8 mouse cellular contexts compared by ENCODE assay signal in the genomic region with DNA sequence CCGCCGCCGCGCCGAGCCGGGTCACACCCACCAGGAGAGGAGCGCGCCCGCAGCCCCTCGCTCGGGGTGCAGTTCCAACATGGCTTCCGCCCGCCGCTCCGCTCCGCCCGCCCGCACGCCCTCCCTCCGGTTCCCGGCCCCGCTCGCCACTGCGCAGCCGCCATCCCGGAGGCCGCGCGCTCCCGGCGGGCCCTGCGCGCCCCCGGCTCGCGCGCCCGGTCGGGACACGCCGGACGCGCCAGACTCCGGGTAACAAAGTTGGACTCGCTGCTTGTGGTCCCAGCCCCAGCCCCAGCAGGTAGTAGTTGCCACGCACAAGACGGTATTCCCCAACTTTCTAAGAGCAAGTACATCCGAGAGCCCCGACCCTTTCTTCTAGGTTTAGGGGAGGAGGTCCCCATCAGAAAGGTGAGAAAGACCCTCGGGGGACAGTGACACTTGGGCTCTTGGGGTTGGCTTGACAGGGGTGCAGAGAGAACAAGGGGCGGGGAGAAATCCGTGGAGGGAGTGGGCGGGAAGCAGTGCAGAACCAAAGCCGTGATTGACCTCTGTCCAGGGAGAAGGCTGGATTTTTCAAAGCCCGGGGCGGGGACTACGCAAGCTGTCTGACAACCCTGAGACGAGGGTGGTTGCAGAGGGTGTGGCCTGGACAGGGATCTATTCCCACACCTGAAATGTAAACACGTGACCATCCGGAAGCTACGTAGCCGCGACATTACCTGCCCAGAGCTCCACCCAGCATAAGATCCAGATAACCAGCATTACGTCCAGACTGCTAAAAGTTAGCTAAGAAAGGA. TPM values are rescaled to one million over a fixed set of nuclear protein-coding genes. Genes with fewer than 3 reads are reported as not detected.
DNase-seq lines count a peak whose midpoint lies in the region; ATAC-seq lines count a peak whose summit lies in the region.

A gene (minus strand): TSS at position 424 of the 797 bp plus-strand sequence.

- peaks cover 14% of the 10 kb centered on the region; the same call in 1 of the 2 replicates for H3K4me1 ChIP-seq in intestine, embryonic 15.5 days (replicated peaks)
- peaks cover 26% of the 10 kb centered on the region for H3K4me1 ChIP-seq in midbrain, embryonic 10.5 days

- peak within 1 kb of the TSS; percentile 97 for H3K9ac ChIP-seq in intestine, embryonic 15.5 days

- peak within 1 kb of the TSS; percentile 97 for H3K4me3 ChIP-seq in intestine, embryonic 15.5 days (replicated peaks)
- peak within 1 kb of the TSS; percentile 94 for H3K4me3 ChIP-seq in midbrain, embryonic 10.5 days

- no peaks in the 10 kb centered on the region for H3K27me3 ChIP-seq in intestine, embryonic 15.5 days (replicated peaks)
- H3K27me3 ChIP-seq in midbrain, embryonic 10.5 days (ENCODE audit: low read depth, poor library complexity, severe bottlenecking), result no peaks in the 10 kb centered on the region

- DNase-seq in embryo, embryonic 10 days (ENCODE audit: low spot score), result peak; percentile 86
- peak; percentile 70 to 84 for DNase-seq in gastrocnemius, postnatal 36 days
- DNase-seq in left cerebral cortex, postnatal 36 days (ENCODE audit: low spot score in 2 of 2), result peak; percentile 85 to 86
- DNase-seq in midbrain, embryonic 10.5 days (ENCODE audit: low spot score), result peak; percentile 88
- peak; percentile 85 for DNase-seq in right cerebral cortex, postnatal 4 days

- peak within 1 kb of the TSS; percentile 95 for H3K27ac ChIP-seq in intestine, embryonic 15.5 days
- peak within 1 kb of the TSS; percentile 97 for H3K27ac ChIP-seq in midbrain, embryonic 10.5 days (replicated peaks)

- intact Hi-C loops in gastrocnemius, postnatal 36 days (cut with DNase I), result loop anchor here (5.0 kb wide), 1 partner anchor 69 kb away; no protein-coding TSS in a partner anchor
- intact Hi-C loops in left cerebral cortex, postnatal 36 days (cut with DNase I), result loop anchor here (5.0 kb wide), 1 partner anchor 214 kb away; a partner anchor contains a TSS

- no peaks in the 10 kb centered on the region for H3K9me3 ChIP-seq in intestine, embryonic 15.5 days
- H3K9me3 ChIP-seq in midbrain, embryonic 10.5 days (replicated peaks), result no peaks in the 10 kb centered on the region

- 1% methylated on average over 64 of the region's 64 CpGs for WGBS in intestine, embryonic 15.5 days
- WGBS in midbrain, embryonic 10.5 days, result under 1% methylated on average over 53 of the region's 64 CpGs

- H3K36me3 ChIP-seq in intestine, embryonic 15.5 days, result no peaks in the 10 kb centered on the region
- H3K36me3 ChIP-seq in midbrain, embryonic 10.5 days, result peaks cover 9% of the 10 kb centered on the region; the same call in 1 of the 2 replicates

- peak; percentile 68 for ATAC-seq in activated CD4-positive, CD25-positive, alpha-beta regulatory T cell, adult 4 months
- peak; percentile 94 for ATAC-seq in intestine, embryonic 15.5 days
- ATAC-seq in erythroid progenitor cell, adult 5-6 weeks (replicated peaks; ENCODE audit: low FRiP score, poor library complexity, severe bottlenecking), result no peak

- H3K4me2 ChIP-seq in intestine, embryonic 15.5 days (replicated peaks), result peak within 1 kb of the TSS; percentile 72

RNA-seq across cellular contexts. Expression of the gene that starts here (rescaled TPM):
- polyA plus RNA-seq in activated CD4-positive, CD25-positive, alpha-beta regulatory T cell, adult 4 months (2017; shearing (Covaris generic)), result 1 to 10 TPM; 2.3 to 4.2 TPM
- total RNA-seq in gastrocnemius, postnatal 36 days (2021), result 10 to 100 TPM; 10.6 to 14.2 TPM
- 23.5 and 24.1 TPM in 2 replicates for polyA plus RNA-seq in intestine, embryonic 15.5 days (2015; fragmentation: Nextera tagmentation; extraction: Ambion mirVana)
- total RNA-seq in left cerebral cortex, postnatal 36 days (2021), result 10 to 100 TPM; 63.1 to 69.2 TPM
- polyA plus RNA-seq in midbrain, embryonic 10.5 days (2016; fragmentation: Nextera tagmentation; extraction: Ambion mirVana), result 14.1 and 17.6 TPM in 2 replicates
- total RNA-seq in erythroid progenitor cell, adult 5-6 weeks (2015; ENCODE audit: low replicate concordance), result 2.9 TPM in 2 replicates
- 1.0 and 2.2 TPM in 2 replicates for total RNA-seq in erythroid progenitor cell, adult 5-6 weeks (2017; ENCODE audit: low replicate concordance)

Comparison
In these comparisons a context has a peak if more than half of its experiments do, and no peak if none do; other contexts are left out.
1. RNA of the gene that starts here (total RNA-seq): 63.1 to 69.2 TPM in left cerebral cortex, postnatal 36 days; 10.6 to 14.2 TPM in gastrocnemius, postnatal 36 days and 1.0 to 2.9 TPM in erythroid progenitor cell, adult 5-6 weeks; every median in the first group is over 4 times any median in the second.
2. Peak in every context shown above with its lines, with median percentiles within 50 percentile points of each other: DNase-seq.